Mouse (Mus musculus) large intestine, adult 2 months (tissue): ENCODE data around the gene Gjb6. TPM values are rescaled to one million over a fixed set of nuclear protein-coding genes. Genes with fewer than 3 reads are reported as not detected.

Experiments
- DNase-seq: peaks from one replicate; pipeline ENCODE4 v3.0.0-alpha.2; 2012; ENCODE audit warnings: low read depth, low spot score
- WGBS: fragments of 180-500 bp; shearing (Covaris S2); methylation state at CpG from one replicate; pipeline ENCODE4 v1.1.7; 2018; 5-methylcytosine and 5-hydroxymethylcytosine counted together
- polyA plus RNA-seq: library from polyadenylated mRNA; depleted of rRNA; stranded (reverse); fragments of >200 nt; gene quantifications from 2 replicates; pipeline ENCODE4 v1.2.3, GENCODE M21; 2012; rRNA removed

The Gjb6 gene
- polyA plus RNA-seq, 1 experiment, result not detected

- DNase-seq, result no peak
- 30% methylated on average over 2 of the region's 2 CpGs for WGBS
These were observed 43.4 kb downstream of the Gjb6 start for GRCm38 (mm10) chr14:57090001-57090400.

DNA sequence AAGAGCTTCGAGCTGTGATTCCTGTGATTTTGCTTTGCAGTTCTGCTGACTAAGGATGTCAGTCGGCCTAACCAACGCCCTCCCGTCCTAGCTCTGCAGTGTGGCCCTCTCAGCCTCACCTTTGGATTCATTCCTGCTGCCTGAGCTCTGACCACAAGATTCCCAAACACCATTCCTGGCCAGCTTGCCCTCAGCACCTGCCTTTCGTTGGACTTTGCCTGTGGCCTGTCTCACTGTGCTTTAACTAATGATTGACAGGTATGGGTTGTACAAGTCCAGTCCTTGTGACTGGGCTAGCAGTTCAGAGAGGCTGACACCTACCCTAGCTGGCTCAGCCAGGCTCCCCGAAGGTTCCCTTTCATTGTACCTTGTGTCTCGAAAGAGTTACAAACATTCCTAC, 44.3 kb downstream of the Gjb6 start:
- WGBS, result 39% methylated on average over 7 of the region's 7 CpGs
- no peak for DNase-seq

DNA sequence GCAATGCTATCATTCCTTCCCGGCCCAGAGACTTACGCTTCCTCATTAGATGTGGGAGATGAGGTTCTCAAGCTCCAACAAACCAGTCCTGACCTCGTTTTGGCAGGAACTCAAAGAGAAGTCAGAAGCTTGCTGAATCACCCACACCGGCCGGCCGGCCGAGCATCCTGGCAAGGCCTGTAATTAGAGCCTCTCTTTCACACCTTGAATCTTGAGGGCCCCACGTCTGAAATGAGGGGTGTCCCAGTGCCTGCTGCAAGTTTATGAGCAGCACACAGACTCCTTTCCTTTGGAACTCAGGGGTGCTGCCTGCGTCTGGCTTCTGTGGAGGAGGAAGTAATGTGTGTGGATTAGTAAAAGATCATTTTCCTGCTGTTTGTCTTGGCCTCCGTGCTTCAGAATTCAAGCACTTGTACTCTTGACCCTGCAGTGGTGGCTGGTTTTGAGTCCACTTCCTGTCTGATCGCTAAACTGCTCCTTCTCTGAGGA, 49.2 kb downstream of the Gjb6 start:
- 7% methylated on average over 11 of the region's 11 CpGs for WGBS
- DNase-seq, result no peak

DNA sequence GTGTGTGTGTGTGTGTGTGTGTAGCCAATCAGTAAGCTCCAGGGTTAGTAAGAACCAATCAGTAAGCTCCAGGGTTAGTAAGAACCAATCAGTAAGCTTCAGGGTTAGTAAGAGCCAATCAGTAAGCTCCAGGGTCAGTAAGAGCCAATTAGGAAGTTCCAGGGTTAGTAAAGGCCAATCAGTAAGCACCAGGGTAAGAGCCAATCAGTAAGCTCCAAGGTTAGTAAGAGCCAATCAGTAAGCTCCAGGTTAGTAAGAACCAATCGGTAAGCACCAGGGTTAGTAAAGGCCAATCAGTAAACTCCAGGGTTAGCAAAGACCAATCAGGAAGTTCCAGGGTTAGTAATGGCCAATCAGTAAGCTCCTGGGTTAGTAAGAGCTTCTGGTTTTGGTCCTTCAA, 50.5 kb downstream of the Gjb6 start:
- 94% methylated on average over 1 of the region's 1 CpGs for WGBS
- DNase-seq, result no peak

DNA sequence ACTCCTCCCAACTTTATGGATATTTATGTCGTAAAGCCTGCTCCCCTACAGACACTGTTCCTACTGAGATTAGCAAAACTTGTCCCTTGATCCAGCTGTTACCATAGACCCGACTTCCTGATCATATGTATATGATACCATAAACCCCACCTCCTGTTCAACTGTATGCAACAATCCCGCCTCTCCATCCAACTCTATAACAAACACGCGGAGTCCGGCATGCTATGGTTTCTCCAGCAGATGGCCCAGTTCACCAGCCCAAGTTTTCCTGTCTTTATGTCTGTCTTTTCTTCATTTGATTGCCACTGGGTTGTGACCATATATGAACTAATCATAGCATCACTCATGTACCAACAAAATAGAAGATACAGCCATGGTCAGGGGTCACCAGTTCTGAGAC, 57.9 kb downstream of the Gjb6 start:
- no peak for DNase-seq
- 26% methylated on average over 6 of the region's 6 CpGs for WGBS

Other genes starting within 250 kb of the Gjb6 start
- gene Zmym2, start 247.0 kb downstream of the Gjb6 start, polyA plus RNA-seq, result 3.8 and 8.4 TPM in 2 replicates
- not detected in 2 replicates for gene Gja3, start 75.5 kb downstream of the Gjb6 start, polyA plus RNA-seq
- 9.9 and 12.6 TPM in 2 replicates for gene Gjb2, start 28.9 kb downstream of the Gjb6 start, polyA plus RNA-seq
- gene Gm4491, start 17.7 kb downstream of the Gjb6 start, polyA plus RNA-seq, result not detected in 2 replicates